Mouse (Mus musculus) megakaryocyte-erythroid progenitor cell, adult 5-6 weeks (primary cell): ENCODE results near the gene Rab24. TPM values are rescaled to one million over a fixed set of nuclear protein-coding genes. Genes with fewer than 3 reads are reported as not detected.

Source experiments
- total RNA-seq, 2 experiments: library from RNA; stranded (forward) in 1 of 2; stranded (reverse) in 1 of 2; fragments of 200-1000, 215-1000 nt in 1 of 2; fragments of >200 nt in 1 of 2; fragmentation: Nextera tagmentation in 1 of 2; gene quantifications; 2 replicates each; pipeline ENCODE4 v1.2.3; 2014 to 2017

Rab24 gene
- total RNA-seq, 2 experiments from 2014 or later, result 30.0 to 88.0 TPM

Other genes with a start within 250 kb of the Rab24 start
- 58.8 and 66.8 TPM in 2 replicates for gene Uimc1, start 221.6 kb downstream of the Rab24 start, total RNA-seq (2014; fragmentation: Nextera tagmentation)
- 61.2 and 68.1 TPM in 2 replicates for gene Uimc1, start 221.6 kb downstream of the Rab24 start, total RNA-seq (2017)
- gene Zfp346, start 216.6 kb downstream of the Rab24 start, total RNA-seq (2014; fragmentation: Nextera tagmentation), result 33.1 and 61.7 TPM in 2 replicates
- 6.7 and 24.8 TPM in 2 replicates for gene Zfp346, start 216.6 kb downstream of the Rab24 start, total RNA-seq (2017)
- not detected in 2 replicates for gene Gm17617, start 188.4 kb downstream of the Rab24 start, total RNA-seq (2014; fragmentation: Nextera tagmentation)
- gene Gm17617, start 188.4 kb downstream of the Rab24 start, total RNA-seq (2017), result not detected in 2 replicates
- not detected in 2 replicates for gene Fgfr4, start 169.3 kb downstream of the Rab24 start, total RNA-seq (2014; fragmentation: Nextera tagmentation)
- gene Fgfr4, start 169.3 kb downstream of the Rab24 start, total RNA-seq (2017), result not detected in 2 replicates
- 99.4 and 139 TPM in 2 replicates for gene Nsd1, start 112.2 kb downstream of the Rab24 start, total RNA-seq (2014; fragmentation: Nextera tagmentation)
- gene Nsd1, start 112.2 kb downstream of the Rab24 start, total RNA-seq (2017), result 77.3 and 94.1 TPM in 2 replicates
- gene Prelid1, start 1.4 kb downstream of the Rab24 start, total RNA-seq (2014; fragmentation: Nextera tagmentation), result 173 and 220 TPM in 2 replicates
- gene Prelid1, start 1.4 kb downstream of the Rab24 start, total RNA-seq (2017), result 71.2 and 80.5 TPM in 2 replicates
- gene Mxd3, start 7.9 kb upstream of the Rab24 start, total RNA-seq (2014; fragmentation: Nextera tagmentation), result 9.9 TPM in 1 of 2 replicates, not detected in the other
- 3.6 and 5.0 TPM in 2 replicates for gene Mxd3, start 7.9 kb upstream of the Rab24 start, total RNA-seq (2017)
- gene Lman2, start 40.8 kb upstream of the Rab24 start, total RNA-seq (2014; fragmentation: Nextera tagmentation), result 110 and 122 TPM in 2 replicates
- gene Lman2, start 40.8 kb upstream of the Rab24 start, total RNA-seq (2017), result 75.6 and 91.9 TPM in 2 replicates
- gene Rgs14, start 47.8 kb upstream of the Rab24 start, total RNA-seq (2014; fragmentation: Nextera tagmentation), result 6.9 and 11.9 TPM in 2 replicates
- gene Rgs14, start 47.8 kb upstream of the Rab24 start, total RNA-seq (2017), result 1.8 and 3.2 TPM in 2 replicates
- gene Slc34a1, start 76.2 kb upstream of the Rab24 start, total RNA-seq (2014; fragmentation: Nextera tagmentation), result not detected in 2 replicates
- gene Slc34a1, start 76.2 kb upstream of the Rab24 start, total RNA-seq (2017), result not detected in 2 replicates
- not detected in 2 replicates for gene Pfn3, start 93.3 kb upstream of the Rab24 start, total RNA-seq (2014; fragmentation: Nextera tagmentation)
- not detected in 2 replicates for gene Pfn3, start 93.3 kb upstream of the Rab24 start, total RNA-seq (2017)
- not detected in 2 replicates for gene F12, start 104.8 kb upstream of the Rab24 start, total RNA-seq (2014; fragmentation: Nextera tagmentation)
- not detected in 2 replicates for gene F12, start 104.8 kb upstream of the Rab24 start, total RNA-seq (2017)
- gene Grk6, start 123.1 kb upstream of the Rab24 start, total RNA-seq (2014; fragmentation: Nextera tagmentation), result 61.4 and 80.6 TPM in 2 replicates
- 67.7 and 82.4 TPM in 2 replicates for gene Grk6, start 123.1 kb upstream of the Rab24 start, total RNA-seq (2017)
- not detected in 2 replicates for gene Prr7, start 142.3 kb upstream of the Rab24 start, total RNA-seq (2014; fragmentation: Nextera tagmentation)
- not detected in 2 replicates for gene Prr7, start 142.3 kb upstream of the Rab24 start, total RNA-seq (2017)
- gene Dbn1, start 166.2 kb upstream of the Rab24 start, total RNA-seq (2014; fragmentation: Nextera tagmentation), result 0.84 TPM in 1 of 2 replicates, not detected in the other
- 2.4 TPM in 1 of 2 replicates, not detected in the other for gene Dbn1, start 166.2 kb upstream of the Rab24 start, total RNA-seq (2017)
- 11.5 and 13.2 TPM in 2 replicates for gene Pdlim7, start 191.7 kb upstream of the Rab24 start, total RNA-seq (2014; fragmentation: Nextera tagmentation)
- gene Pdlim7, start 191.7 kb upstream of the Rab24 start, total RNA-seq (2017), result 3.0 and 4.3 TPM in 2 replicates
- 1.5 and 2.2 TPM in 2 replicates for gene Dok3, start 207.3 kb upstream of the Rab24 start, total RNA-seq (2014; fragmentation: Nextera tagmentation)
- gene Dok3, start 207.3 kb upstream of the Rab24 start, total RNA-seq (2017), result 1.8 and 2.9 TPM in 2 replicates
- gene Ddx41, start 214.7 kb upstream of the Rab24 start, total RNA-seq (2014; fragmentation: Nextera tagmentation), result 55.0 and 56.4 TPM in 2 replicates
- 58.9 and 64.3 TPM in 2 replicates for gene Ddx41, start 214.7 kb upstream of the Rab24 start, total RNA-seq (2017)
- gene Fam193b, start 249.2 kb upstream of the Rab24 start, total RNA-seq (2014; fragmentation: Nextera tagmentation), result 49.7 and 72.9 TPM in 2 replicates
- gene Fam193b, start 249.2 kb upstream of the Rab24 start, total RNA-seq (2017), result 17.9 and 22.9 TPM in 2 replicates